Mouse (Mus musculus) E14TG2a.4 (cell line): ENCODE measurements around the gene Ighmbp2.

Experiments
- H3K27me3 ChIP-seq: 2 replicates; pipeline ENCODE4 v1.6.1; 2014; ENCODE audit warnings: low read length, control low read depth; ENCODE audit not compliant: insufficient read depth
- H3K36me3 ChIP-seq: 2 replicates; pipeline ENCODE4 v1.6.1; 2014; ENCODE audit warnings: low read length, control low read depth; ENCODE audit not compliant: insufficient read depth
- H3K4me1 ChIP-seq: replicated peaks from 2 replicates; pipeline ENCODE4 v1.6.1; 2014; ENCODE audit warnings: low read depth, low read length, control low read depth
- H3K4me3 ChIP-seq: replicated peaks from 2 replicates; pipeline ENCODE4 v1.5.1; 2014; ENCODE audit warnings: mild to moderate bottlenecking, low read length
- H3K9me3 ChIP-seq: 2 replicates; pipeline ENCODE4 v1.6.1; 2014; ENCODE audit warnings: low read length, control low read depth
- CTCF ChIP-seq: conservative IDR thresholded peaks from 2 replicates; pipeline ENCODE4 v1.5.1; 2014; ENCODE audit warnings: low read length
- NANOG ChIP-seq: IDR thresholded peaks from 2 replicates; pipeline ENCODE4 v1.6.1; 2014; ENCODE audit warnings: borderline replicate concordance, low read length, mixed read lengths
- POU5F1 ChIP-seq: IDR thresholded peaks from 2 replicates; pipeline ENCODE4 v1.6.1; 2014; ENCODE audit warnings: low read length, borderline replicate concordance

Gene Ighmbp2

DNA sequence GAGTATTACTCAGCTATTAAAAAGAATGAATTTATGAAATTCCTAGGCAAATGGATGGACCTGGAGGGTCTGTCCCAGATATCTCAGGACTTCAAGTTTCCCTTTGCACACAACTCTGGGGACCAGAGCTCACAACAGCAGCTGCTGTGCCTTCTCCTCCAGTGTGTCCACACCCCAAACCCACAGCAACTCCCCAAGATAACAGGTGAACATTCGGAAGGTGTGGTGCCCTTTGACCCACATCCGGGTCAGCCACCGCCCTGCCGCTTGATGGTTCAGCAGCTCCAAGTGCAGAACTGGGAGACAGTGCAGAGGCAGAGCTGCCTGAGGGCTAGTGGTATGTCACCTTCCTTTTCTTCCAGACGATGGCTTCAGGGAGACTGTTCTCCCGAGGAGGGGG is 12.4 kb upstream of the Ighmbp2 start:
- Histone ChIP-seq H3K36me3 (peaks cover 30% of the 10 kb centered on the region), H3K27me3 (no peaks in the 10 kb centered on the region), H3K4me3 (no peak overlapping the region), H3K4me1 (peaks cover 11% of the 10 kb centered on the region), H3K9me3 (no peaks in the 10 kb centered on the region)
- TF ChIP-seq CTCF = no peak
- TF ChIP-seq NANOG = no peak
- no peak for TF ChIP-seq POU5F1

- Histone ChIP-seq H3K36me3 (peaks cover 52% of the 10 kb centered on the region), H3K4me1 (peaks cover 11% of the 10 kb centered on the region), H3K4me3 (no peak overlapping the region), H3K9me3 (no peaks in the 10 kb centered on the region), H3K27me3 (no peaks in the 10 kb centered on the region)
- TF ChIP-seq CTCF = no peak
- TF ChIP-seq POU5F1 = no peak
Observed at GRCm38 (mm10) chr19:3292993-3293392, 10.2 kb upstream of the Ighmbp2 start.

GRCm38 (mm10) chr19:3292028-3292427 is 9.2 kb upstream of the Ighmbp2 start:
- H3K36me3 ChIP-seq = peaks cover 60% of the 10 kb centered on the region
- H3K27me3 ChIP-seq = no peaks in the 10 kb centered on the region
- no peak overlapping the region for H3K4me3 ChIP-seq
- H3K4me1 ChIP-seq = peaks cover 10% of the 10 kb centered on the region
- TF ChIP-seq CTCF (peak; percentile 91), POU5F1 (no peak), NANOG (no peak)
- H3K9me3 ChIP-seq = no peaks in the 10 kb centered on the region

DNA sequence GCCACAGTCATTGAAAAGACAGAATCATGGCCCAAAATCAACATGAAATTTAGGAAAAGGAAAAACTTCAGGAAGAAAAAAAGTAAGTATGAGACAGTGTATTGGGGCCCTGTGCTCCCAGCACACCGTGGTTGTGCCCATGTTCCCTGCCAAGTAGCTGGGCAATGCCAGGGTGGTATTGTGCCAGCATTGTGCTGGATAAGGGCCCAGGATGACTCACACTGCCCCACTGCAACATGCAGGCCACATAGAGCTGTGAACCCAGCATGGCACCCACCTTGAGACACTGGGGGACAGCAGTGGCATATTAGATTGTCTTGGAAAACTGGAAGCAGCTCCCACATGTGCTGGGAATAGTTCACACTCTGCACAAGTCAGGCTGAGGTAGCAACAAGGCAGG is 6.2 kb upstream of the Ighmbp2 start:
- peaks cover 88% of the 10 kb centered on the region for H3K36me3 ChIP-seq
- H3K27me3 ChIP-seq = no peaks in the 10 kb centered on the region
- peaks cover 7% of the 10 kb centered on the region for H3K4me1 ChIP-seq
- no peak for TF ChIP-seq NANOG
- TF ChIP-seq CTCF = no peak
- TF ChIP-seq POU5F1 = no peak
- H3K4me3 ChIP-seq = no peak overlapping the region
- H3K9me3 ChIP-seq = no peaks in the 10 kb centered on the region

- no peak for TF ChIP-seq POU5F1
- no peak for TF ChIP-seq NANOG
- no peak for TF ChIP-seq CTCF
- Histone ChIP-seq H3K36me3 (peaks cover 64% of the 10 kb centered on the region), H3K4me3 (peak overlapping the region; percentile 98), H3K9me3 (no peaks in the 10 kb centered on the region), H3K27me3 (no peaks in the 10 kb centered on the region), H3K4me1 (peaks cover 24% of the 10 kb centered on the region)
Observed at GRCm38 (mm10) chr19:3281886-3282285, 931 bp downstream of the Ighmbp2 start.

GRCm38 (mm10) chr19:3275744-3276365 is 7.0 kb downstream of the Ighmbp2 start:
- H3K27me3 ChIP-seq = no peaks in the 10 kb centered on the region
- TF ChIP-seq NANOG = no peak
- no peak for TF ChIP-seq POU5F1
- no peak for TF ChIP-seq CTCF

DNA sequence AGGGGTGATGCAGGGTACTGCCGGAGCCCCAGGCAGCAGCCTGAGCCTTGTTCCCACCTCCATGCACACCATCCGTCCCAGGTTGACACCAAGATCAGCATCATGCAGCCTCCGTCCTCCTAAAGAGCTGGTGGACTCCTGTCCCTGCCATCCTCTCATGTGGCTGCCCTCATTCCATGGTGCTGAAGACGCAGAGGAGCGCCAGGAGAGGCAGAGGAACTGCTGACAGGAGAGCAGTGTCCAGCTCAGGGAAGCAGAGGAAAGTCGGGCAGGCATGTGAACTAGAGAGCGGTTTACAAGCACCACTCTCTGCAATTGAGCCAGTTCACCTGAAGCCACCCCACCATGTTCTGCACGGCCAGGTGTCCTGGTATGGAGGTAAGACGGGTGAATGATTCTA is 9.5 kb downstream of the Ighmbp2 start:
- Histone ChIP-seq H3K4me3 (no peak overlapping the region), H3K27me3 (no peaks in the 10 kb centered on the region), H3K4me1 (peaks cover 23% of the 10 kb centered on the region), H3K36me3 (peaks cover 92% of the 10 kb centered on the region), H3K9me3 (no peaks in the 10 kb centered on the region)
- no peak for TF ChIP-seq CTCF
- TF ChIP-seq POU5F1 = no peak
- TF ChIP-seq NANOG = no peak

More at GRCm38 (mm10) chr19:3275744-3276365, 7.0 kb downstream of the Ighmbp2 start:
- Histone ChIP-seq H3K36me3 (peaks cover 87% of the 10 kb centered on the region), H3K4me1 (peaks cover 23% of the 10 kb centered on the region), H3K9me3 (no peaks in the 10 kb centered on the region), H3K4me3 (no peak overlapping the region)

DNA sequence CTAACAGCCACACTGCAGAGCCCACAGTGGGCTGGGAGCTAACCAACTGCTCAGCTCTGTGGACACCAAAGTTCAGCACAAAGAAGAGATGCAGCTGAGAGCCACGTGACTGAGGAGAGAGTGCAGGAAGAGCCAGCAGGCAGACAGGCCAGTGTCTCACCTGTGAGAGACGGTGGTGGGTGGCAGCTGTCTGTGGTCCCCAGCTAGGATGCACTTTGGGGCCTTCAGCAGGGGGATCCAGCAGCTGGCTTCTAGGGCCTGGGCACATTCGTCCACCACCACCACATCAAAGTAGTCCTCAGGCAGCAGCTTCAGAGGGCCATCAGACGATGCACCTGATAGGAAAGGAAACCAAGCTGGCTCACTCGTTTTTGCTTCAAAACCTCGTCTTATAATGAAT is 11.5 kb downstream of the Ighmbp2 start:
- Histone ChIP-seq H3K4me3 (no peak overlapping the region), H3K36me3 (peaks cover 92% of the 10 kb centered on the region), H3K9me3 (no peaks in the 10 kb centered on the region), H3K27me3 (no peaks in the 10 kb centered on the region), H3K4me1 (peaks cover 25% of the 10 kb centered on the region)
- TF ChIP-seq CTCF (no peak), POU5F1 (no peak), NANOG (no peak)

DNA sequence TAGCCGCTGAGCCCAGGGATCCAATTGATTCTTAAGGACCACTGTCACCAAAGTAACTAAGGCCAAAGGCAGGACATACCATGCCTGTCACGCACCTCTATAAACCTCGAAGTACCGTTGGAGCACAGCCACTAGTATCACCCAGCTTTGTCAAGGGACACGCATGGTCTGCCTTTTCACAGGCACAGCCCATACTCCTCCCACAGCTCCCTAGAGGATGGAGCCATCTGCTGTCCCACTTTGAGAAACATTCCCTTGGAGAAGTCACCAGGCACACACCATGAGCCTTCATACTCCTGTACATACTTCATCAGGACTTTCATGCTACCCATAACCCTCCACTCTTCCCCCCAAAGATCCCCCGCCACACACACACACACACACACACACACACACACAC is 13.0 kb downstream of the Ighmbp2 start:
- peaks cover 22% of the 10 kb centered on the region for H3K4me1 ChIP-seq
- no peak for TF ChIP-seq CTCF
- no peak for TF ChIP-seq POU5F1
- no peak for TF ChIP-seq NANOG
- no peaks in the 10 kb centered on the region for H3K27me3 ChIP-seq
- H3K4me3 ChIP-seq = no peak overlapping the region
- no peaks in the 10 kb centered on the region for H3K9me3 ChIP-seq
- peaks cover 97% of the 10 kb centered on the region for H3K36me3 ChIP-seq
